Mouse (Mus musculus): ENCODE data around the gene Plekha5. TPM values are rescaled to one million over a fixed set of nuclear protein-coding genes. Genes with fewer than 3 reads are reported as not detected.
"Not testable (repeated sequence)": the region's sequence is repeated elsewhere in the genome, so short reads cannot be mapped to it uniquely, and the experiment has no call there.

Gene Plekha5
- total RNA-seq, 2 experiments from 2014 or later: 1.8 to 4.8 TPM

DNA sequence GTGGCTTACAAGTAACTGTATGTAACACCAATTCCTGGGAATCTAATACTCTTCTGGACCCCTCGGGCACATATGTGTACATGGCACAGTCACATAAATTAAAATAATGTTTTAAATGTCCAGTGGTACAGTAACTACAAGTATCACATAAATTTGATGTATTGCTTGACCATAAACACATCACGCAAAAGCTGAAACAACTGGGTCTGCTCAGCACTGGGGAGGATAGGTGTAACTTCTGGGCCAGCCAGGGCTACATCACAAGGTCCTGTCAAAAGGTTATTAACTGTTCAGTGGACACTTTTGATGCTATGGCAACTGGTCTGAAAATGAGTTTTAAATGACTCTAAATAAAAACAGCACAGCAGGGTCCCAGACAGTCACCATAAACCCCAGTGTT, 143.3 kb downstream of the Plekha5 start:
- ATAC-seq (ENCODE audit: poor library complexity, severe bottlenecking): no peak

DNA sequence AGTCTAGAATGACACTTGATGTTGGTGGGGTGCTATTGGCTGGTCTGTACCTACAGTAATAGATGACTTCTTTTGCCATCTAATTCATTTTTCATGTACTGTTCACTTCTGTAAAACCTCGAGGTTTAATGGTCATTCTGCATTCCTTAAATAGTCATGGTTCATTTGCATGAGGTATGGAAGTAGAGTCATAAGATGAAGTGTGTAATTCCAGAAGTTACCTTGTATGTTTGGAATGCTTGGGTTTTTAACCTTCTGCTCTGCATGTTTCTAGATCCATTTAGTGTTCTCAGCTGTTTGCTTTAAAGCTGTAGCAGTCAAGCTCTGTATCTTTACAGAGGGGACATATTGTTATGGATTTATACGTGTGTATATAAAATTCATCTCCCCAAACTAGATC, 144.0 kb downstream of the Plekha5 start:
- no peak for ATAC-seq (ENCODE audit: poor library complexity, severe bottlenecking)

DNA sequence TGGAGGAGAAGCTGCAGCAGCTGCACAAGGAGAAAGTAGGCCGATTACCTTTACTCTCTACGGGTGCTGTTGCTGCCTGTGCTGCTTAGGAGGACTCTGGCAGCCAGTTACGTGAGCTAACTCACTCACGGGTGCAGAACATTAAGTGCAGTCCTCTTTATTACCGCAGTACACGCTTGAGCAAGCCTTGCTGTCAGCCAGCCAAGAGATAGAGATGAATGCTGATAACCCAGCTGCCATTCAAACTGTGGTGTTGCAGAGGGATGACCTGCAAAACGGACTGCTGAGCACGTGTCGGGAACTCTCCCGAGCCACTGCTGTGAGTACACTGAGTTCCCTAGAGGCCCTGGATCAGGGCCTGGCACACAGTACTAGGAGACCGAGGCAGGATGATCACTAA, 146.3 kb downstream of the Plekha5 start:
- ATAC-seq (ENCODE audit: poor library complexity, severe bottlenecking): peak; percentile 69

DNA sequence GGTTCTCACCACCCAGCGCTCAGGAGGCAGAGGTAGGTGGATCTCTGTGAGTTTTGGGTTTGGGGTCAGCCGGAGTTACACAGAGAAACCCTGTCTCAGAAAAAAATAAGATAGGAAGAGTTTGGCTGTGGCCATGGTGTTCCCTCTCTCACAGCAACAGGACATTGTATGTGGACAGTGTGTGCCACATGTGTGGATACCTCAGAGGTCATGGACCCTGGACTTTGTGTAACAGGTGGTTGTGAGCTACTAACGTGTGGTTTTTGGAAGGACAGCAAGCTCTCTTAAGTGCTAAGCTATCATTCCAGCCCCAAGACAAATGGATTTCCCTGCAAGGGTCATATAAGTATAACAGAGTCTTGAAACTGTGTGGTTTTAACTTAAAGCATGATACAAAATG, 151.1 kb downstream of the Plekha5 start:
- no peak for ATAC-seq (ENCODE audit: poor library complexity, severe bottlenecking)

DNA sequence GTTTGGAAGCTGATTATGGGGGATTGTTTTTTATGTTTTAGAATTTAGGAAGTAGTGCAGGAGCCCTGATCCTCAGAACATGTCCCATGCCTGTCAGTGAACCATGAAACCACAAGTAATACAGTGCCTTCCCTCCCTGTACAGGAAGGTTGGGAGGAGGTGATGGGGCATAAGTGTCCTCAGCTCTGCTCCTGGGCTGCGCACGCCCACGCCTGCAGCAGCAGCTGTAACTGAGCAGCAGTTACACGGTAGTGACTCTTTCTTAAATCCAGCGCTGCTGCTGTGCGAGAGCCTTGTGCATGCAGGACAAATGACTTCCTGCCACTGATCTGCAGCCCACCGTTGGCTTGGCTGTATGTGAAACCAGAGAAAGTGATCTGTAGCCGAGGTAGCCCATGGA, 152.3 kb downstream of the Plekha5 start:
- peak; percentile 26; the same call in 1 of the 2 replicates for ATAC-seq (ENCODE audit: poor library complexity, severe bottlenecking)

DNA sequence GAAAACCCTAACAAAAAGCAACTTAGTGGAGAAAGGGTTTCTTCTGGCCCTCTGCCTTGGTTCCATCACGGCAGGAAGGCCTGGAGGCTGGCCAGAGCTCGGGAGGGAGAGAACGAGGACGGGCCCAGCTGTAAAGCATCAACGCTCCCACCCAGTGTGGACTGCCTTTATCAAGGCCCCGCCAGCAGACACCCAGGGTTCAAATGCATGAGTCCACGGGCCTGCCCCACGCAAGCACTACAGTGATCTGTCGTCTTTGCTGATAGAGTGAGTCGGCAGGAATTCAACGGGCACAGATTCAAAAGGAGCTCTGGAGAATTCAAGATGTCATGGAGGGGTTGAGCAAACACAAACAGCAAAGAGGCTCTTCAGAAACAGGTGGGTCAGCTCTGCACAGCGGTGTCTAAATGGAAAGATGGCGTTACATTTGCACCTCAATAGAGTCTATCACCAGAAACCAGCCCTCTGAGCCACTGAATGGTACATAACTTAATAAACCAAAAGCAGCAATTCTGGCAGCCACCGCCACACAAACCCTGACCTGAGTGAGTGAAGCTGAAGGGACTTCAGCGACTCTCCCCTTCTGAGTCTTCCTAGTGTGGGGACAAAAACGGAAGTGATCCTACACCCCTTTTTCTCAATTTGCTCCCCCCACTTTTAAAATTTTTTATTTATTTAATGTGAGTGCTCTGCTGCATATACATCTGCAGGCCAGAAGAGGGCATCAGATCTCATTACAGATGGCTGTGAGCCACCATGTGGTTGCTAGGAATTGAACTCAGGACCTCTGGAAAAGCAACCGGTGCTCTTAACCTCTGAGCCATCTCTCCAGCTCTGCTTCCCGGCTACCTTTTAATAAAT, 153.3 kb downstream of the Plekha5 start:
- ATAC-seq (ENCODE audit: poor library complexity, severe bottlenecking): peak; percentile 26

DNA sequence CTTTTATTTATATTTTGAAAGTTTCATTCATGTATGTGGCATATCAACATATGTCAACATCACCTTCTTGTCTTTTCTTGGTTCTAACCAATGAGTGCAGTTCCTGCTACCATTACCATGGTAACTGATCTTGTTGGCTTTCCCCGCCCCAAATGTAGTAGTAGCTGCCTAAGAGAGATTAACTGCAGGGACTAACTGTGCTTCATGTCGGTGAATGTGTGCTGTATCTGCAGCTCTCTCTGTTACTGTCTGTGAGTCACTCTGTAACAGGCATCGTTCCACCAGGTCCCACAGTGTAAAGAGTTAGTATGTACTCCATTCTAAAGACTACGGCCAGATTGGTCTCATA, 153.9 kb downstream of the Plekha5 start:
- peak; percentile 34; the same call in 1 of the 2 replicates for ATAC-seq (ENCODE audit: poor library complexity, severe bottlenecking)

DNA sequence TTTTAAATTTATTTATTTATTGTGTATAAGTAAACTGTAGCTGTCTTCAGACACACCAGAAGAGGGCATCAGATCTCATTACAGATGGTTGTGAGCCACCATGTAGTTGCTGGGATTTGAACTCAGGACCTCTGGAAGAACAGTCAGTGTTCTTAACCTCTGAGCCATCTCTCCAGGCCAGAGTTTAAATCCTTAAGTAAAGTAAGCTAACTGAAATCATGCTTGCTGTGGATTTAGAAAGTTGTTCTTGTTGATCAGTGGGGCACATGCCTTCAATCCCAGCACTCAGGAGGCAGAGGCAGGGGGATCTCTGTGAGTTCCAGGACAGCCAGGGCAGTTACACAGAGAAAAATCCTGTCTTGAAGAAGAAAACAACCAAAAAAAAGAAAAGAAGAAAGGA, 155.1 kb downstream of the Plekha5 start:
- not testable (repeated sequence) for ATAC-seq (ENCODE audit: poor library complexity, severe bottlenecking)

DNA sequence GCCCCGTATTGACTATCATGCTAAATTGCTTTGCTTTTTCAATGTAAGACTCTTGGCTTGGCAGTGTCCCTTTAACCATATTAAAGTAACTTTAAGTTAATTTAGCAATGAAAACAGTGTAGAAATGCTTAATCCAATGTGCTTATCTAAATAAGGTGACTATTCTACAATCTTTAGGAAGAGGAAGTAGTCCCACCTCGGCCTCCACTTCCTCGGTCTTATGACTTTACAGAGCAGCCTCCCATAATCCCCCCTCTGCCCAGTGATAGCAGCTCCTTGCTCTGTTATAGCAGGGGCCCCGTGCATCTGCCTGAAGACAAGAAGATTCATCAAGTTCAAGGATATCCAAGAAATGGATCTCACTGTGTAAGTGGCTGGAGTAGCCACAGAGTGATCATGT, 156.3 kb downstream of the Plekha5 start:
- ATAC-seq (ENCODE audit: poor library complexity, severe bottlenecking): no peak

DNA sequence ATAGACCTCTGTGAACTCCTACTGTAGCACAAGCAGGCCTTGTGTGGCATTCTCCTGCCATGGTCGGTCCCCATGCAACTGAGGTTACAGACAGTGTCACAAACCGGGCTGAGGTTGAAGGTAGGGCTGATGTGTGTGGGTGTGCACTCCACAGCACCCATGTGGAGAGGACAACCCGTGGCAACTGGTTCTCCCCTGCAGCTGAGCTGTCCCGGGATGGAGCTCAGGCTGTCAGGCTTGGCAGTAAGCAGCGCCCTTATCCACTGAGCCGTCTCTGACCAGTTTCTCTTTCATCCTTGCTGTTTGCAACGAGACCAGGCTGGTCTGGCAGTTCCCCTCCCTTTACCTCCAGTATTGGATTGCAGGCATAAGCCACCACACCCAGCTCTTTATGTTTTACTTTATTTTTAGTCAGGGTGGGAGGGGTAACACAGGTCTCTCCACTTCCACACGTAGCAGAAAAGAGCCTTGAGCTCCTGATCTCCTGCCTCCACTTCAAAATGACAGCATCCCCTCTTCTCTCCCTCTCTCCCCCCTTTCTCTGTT, 162.9 kb downstream of the Plekha5 start:
- 0 out of 2 replicates have a peak, but pooled peaks have one; percentile 5 for ATAC-seq (ENCODE audit: poor library complexity, severe bottlenecking)

DNA sequence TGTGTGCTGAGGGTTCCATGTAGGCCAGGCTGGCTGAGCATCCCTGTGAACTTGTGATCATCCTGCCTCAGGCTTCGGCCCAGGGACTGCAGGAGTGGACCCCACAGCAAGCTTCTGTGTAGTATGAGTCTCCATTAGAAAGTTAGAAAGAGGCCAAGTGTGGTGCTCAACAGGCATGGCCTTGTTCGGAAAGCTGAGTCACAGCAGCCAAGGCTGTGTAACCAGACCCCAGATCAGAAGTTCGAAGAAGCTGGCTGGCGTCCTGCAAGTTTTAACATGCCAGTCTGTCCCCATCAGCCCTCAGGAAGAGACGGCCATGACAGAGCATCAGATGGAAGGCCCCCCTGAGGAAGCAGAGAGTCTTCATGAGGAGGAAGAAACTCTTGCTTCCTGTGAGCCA, 167.5 kb downstream of the Plekha5 start:
- no peak for ATAC-seq (ENCODE audit: poor library complexity, severe bottlenecking)

DNA sequence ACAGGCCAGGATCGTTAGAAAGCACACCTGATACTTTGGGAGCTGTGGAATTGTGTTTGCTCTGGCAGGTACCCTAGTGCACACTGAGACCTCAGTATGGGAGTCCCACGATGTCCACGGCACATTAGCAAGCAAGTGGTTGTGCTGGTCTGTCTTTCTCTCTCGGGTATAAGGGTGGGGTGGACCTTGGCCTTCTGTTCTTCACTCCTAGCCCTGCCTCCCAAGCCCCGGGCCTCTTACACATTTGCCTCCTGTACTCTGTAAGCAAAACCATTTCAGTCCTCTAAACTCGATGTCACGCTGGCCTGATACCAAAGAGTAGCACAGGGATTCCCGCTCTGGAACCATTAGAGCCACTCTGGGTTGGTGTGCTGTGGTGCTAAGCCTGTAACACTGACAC, 168.9 kb downstream of the Plekha5 start:
- ATAC-seq (ENCODE audit: poor library complexity, severe bottlenecking): no peak

DNA sequence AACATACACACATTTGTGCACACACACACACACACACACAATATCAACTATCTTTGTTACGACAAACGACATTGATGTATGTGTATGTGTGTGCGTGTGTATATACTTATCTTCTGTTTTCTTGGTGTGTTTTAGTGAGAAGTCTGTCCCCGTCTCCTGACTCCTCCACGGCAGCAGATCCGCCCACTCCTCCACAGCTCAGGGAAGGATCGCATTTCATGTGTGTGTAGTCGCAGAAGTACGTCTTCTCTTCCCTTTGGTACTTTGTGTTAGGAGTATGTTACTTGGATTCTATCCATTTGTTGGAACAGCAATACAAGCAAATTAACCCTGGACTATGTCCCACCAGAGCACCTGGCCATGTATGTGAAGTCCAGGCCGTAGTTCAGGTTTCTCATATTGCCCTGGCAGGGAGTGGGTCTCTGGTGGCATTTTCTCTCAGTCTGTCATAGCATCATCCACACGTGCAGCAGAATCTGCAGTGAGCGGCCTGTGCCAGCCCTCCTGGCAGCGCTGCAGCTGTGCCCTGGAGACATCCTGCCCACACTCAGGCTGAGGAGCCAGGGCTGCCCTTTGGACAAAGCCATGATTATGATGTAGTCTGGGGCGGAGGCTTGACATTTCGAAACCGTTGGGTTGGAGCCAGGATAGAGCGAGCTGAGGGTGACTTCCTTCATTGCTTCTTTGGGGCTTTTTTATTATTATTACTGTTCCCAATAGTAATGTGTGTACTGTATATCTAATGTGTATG, 169.7 kb downstream of the Plekha5 start:
- ATAC-seq (ENCODE audit: poor library complexity, severe bottlenecking): peak; percentile 79

DNA sequence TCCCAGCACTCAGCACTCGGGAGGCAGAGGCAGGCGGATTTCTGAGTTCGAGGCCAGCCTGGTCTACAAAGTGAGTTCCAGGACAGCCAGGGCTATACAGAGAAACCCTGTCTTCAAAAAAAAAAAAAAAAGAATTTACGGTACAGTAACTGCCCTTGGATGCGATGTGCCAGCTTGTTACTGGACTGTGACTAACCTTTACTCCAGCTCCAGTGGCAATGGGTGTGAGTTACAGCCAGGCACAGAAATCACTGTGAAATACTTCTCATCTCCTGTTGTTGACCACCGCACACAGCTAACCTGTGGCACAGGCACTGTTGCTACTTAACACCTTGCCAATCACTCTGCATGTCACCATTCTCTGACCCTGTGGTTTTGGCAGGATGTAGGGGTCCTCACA, 171.7 kb downstream of the Plekha5 start:
- not testable (repeated sequence) for ATAC-seq (ENCODE audit: poor library complexity, severe bottlenecking)

DNA sequence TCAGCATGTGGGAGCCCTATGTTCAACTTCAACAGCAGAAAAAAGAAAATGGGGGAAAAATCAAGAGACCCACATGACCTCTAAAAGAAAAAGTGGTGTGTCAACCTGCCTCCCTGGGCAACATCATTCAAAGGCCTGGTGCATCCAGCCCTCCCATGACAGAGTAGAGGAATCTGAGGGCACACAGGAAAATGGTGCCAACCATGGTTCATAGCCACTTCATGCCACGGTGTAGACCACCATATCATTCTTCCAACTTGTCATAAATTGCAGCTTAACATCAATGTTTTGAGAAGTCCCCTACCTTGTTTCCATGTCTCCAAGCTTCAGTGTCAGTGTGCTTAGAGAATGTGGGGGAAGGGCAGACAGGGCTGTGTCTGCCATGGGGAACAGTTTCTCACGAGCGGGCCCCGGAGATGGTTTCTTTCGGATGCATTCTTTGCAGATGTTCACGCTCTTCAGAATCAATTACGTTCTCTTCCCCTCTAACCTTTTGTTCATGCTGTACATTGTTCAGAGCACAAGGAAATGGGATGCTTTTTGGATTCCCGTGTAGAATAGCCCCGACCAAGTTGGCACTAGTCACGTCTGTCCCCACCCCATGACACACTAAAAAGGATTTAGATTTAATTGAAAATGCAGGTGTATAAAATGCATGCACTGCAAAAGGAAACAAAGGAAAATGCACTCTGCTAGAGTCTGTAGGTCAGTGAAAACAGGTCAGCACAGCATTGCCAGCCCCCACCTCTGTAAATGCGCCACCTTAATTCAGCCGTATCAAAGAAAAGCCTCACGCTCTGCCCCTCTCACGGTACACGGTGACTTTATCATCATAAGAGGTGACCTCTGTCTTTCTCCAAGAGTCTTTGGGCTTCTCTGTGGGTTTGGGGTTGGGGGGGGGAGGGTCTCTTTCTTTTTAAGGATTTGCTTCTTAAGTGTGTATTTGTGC, 173.8 kb downstream of the Plekha5 start:
- no peak for ATAC-seq (ENCODE audit: poor library complexity, severe bottlenecking)

DNA sequence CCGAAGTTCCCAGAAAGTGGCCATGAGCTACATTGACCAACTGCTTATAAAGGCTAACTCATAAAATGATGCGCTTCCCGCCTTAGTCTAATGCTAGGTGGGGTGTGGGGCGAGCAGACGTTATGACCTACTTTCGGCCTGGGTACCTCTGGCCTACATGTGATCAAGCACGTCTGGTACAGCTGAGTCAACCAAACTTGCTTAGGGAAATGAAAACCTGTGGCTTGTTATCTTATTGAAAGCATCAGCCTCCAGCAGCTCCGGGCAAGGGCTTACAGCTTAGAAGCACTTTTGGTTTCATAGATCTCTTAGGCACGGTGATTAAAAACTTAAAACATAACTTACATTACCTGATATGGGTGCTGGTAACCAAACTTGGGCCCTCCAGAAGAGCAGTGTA, 174.7 kb downstream of the Plekha5 start:
- 0 out of 2 replicates have a peak, but pooled peaks have one; percentile 9 for ATAC-seq (ENCODE audit: poor library complexity, severe bottlenecking)

DNA sequence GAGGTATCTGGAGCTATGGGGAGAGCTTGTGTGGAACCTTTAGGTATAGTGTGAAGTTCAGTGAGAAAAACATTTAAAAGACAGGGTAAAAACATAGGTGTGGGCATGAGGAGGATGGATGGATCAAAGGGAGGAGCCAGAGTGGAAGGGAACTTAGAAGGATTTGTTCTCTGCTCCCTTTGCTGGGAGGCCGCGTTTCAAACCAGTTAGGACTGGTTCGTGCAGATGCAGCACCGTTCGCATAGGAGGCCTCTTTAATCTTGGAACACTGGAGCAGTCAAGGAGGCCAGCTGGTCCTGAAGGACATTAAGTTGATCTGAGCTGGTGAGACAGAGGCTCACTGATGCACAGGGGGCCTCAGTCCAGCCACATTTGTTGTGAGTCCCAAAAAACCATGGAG, 175.5 kb downstream of the Plekha5 start:
- no peak for ATAC-seq (ENCODE audit: poor library complexity, severe bottlenecking)

DNA sequence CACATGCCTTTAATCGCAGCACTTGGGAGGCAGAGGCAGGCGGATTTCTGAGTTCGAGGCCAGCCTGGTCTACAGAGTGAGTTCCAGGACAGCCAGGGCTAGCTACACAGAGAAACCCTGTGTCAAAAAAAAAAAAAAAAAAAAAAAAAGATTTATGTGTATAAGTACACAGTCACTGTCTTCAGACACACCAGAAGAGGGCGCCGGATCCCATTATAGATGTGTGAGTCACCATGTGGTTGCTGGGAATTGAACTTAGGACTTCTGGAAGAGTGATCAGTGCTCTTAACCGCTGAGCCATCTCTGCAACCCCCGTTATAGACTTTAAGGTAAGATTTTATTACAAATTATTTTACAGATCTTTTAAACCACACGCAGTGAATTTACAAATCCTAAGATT, 176.8 kb downstream of the Plekha5 start:
- ATAC-seq (ENCODE audit: poor library complexity, severe bottlenecking): not testable (repeated sequence)

DNA sequence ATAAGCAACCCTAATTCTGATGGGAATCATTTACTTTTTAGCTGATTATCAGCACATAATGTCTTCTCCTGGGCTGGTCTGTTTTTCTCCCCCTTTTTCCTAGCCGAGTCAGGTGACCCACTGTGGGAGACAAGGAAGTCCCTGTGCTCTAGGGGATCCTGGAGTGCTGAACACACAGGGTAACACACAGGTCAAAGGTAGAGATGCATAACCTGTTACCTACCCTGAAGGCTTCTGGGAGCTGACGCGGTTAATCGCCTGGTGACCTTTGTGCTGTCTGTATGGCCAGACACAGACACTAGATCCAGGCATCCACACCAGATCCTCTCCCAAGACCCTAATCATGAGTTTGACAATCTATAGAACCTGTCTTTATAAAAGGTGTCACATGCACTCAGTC, 177.3 kb downstream of the Plekha5 start:
- ATAC-seq (ENCODE audit: poor library complexity, severe bottlenecking): no peak

DNA sequence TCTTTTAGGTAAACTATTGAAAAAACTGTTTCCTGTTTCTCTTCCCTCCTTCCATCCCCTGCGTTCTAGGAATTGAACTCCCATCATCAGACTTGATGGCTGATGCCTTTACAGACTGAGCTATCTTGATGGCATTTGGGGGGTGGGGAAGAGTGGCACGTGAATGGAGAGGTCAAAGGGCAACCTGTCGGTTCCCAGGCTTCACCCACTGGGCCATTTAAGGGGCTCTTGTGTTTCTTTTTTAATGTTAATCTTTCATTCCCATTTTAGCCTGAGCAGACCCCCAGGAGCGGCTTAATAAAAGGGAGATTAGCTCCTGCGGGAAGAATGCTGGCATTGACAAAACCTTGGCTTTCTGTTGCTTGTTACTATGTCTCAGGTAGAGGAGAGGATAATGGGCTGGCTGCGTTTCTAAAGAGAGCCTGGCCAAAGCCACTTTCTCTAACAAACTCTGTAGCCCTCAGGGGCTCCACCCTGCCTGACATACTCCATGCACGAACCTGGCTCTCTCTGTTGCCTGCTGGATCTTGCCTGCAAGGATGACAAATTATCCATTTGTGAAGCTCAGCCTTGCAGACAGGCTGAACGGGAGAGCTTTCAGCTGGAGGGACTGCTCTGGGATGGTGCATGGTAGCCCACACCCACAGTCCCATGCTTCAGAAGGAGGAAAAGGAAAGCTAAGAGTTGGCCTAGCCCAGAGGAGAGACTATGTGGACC, 179.5 kb downstream of the Plekha5 start:
- no peak for ATAC-seq (ENCODE audit: poor library complexity, severe bottlenecking)
